Mouse (Mus musculus) liver, adult 2 months (tissue): ENCODE data around the gene 1700020D05Rik.

Experiments
- CTCF ChIP-seq: fragments of 200-500 bp; IDR thresholded peaks from 2 replicates; pipeline ENCODE4 v1.5.1; 2011; ENCODE audit warnings: low read depth, low read length, control low read depth
- POLR2A ChIP-seq: fragments of 200-500 bp; IDR thresholded peaks from 2 replicates; pipeline ENCODE4 v1.6.1; 2011; ENCODE audit warnings: low read length, control low read depth; ENCODE audit not compliant: insufficient read depth; ENCODE audit errors: extremely low read depth

- no peak for TF ChIP-seq CTCF
- no peak for TF ChIP-seq POLR2A
These were observed 18.2 kb downstream of the 1700020D05Rik start for GRCm38 (mm10) chr19:5485371-5485770.
